Comparison of ENCODE assay signal across 46 mouse cellular contexts in the genomic region with DNA sequence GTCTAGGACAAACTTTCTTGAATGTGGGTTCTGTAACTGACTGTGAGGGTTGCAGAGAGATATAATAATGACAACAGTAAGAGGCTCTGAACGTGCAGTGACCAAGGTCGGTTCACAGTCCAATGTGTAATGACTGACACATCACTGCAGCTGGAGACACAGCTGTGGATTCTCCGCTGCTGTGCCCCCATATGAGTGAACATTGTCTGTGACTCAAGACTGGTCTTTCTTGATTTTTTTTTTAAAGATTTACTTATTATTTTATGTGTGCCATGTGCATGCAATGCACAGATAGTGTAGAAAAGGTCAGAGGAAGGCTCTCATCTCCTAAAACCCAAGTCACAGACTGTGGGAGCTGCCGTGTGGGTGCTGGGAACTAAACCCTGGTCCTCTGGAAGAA. TPM values are rescaled to one million over a fixed set of nuclear protein-coding genes. Genes with fewer than 3 reads are reported as not detected.
"Had no signal": no experiment of that assay in that cellular context is flagged by ENCODE, and none has a peak within 500 bp of the region (broad histone marks: within the 10 kb centered on the region; RNA-seq: fewer than 3 reads in every experiment).

No protein-coding gene starts in this region.

- ATAC-seq: liver, embryonic 12.5 days; liver, postnatal 0 days; lung, postnatal 0 days; midbrain, embryonic 15.5 days; midbrain, embryonic 16.5 days had no signal

- H3K4me1 ChIP-seq: limb, embryonic 10.5 days; limb, embryonic 12.5 days; limb, embryonic 13.5 days; limb, embryonic 15.5 days; lung, embryonic 15.5 days; midbrain, embryonic 10.5 days; midbrain, embryonic 12.5 days; midbrain, embryonic 15.5 days; neural tube, embryonic 12.5 days had no signal

- H3K4me2 ChIP-seq: limb, embryonic 12.5 days; limb, embryonic 13.5 days; limb, embryonic 15.5 days; liver, embryonic 11.5 days; liver, embryonic 12.5 days; liver, embryonic 13.5 days; liver, embryonic 15.5 days; lung, embryonic 14.5 days; lung, embryonic 15.5 days; midbrain, embryonic 12.5 days; midbrain, embryonic 15.5 days; neural tube, embryonic 12.5 days had no signal

- H3K9ac ChIP-seq: limb, embryonic 12.5 days; limb, embryonic 13.5 days; limb, embryonic 15.5 days; liver, embryonic 12.5 days; liver, embryonic 13.5 days; liver, embryonic 14.5 days; liver, embryonic 15.5 days; liver, postnatal 0 days; lung, embryonic 14.5 days; lung, embryonic 15.5 days; midbrain, embryonic 12.5 days; midbrain, embryonic 15.5 days; neural tube, embryonic 12.5 days had no signal

- H3K9me3 ChIP-seq: limb, embryonic 10.5 days; limb, embryonic 12.5 days; limb, embryonic 13.5 days; limb, embryonic 15.5 days; liver, embryonic 12.5 days; liver, embryonic 13.5 days; liver, embryonic 15.5 days; lung, embryonic 15.5 days; megakaryocyte, embryonic 14.5 days; midbrain, embryonic 10.5 days; midbrain, embryonic 12.5 days; midbrain, embryonic 15.5 days; neural tube, embryonic 12.5 days had no signal

- H3K27ac ChIP-seq: left cerebral cortex, adult 2 months; limb, embryonic 10.5 days; limb, embryonic 12.5 days; limb, embryonic 13.5 days; limb, embryonic 15.5 days; liver, embryonic 12.5 days; liver, embryonic 13.5 days; liver, embryonic 14.5 days; liver, embryonic 15.5 days; lung, embryonic 15.5 days; macrophage; midbrain, embryonic 10.5 days; midbrain, embryonic 12.5 days; midbrain, embryonic 15.5 days; neural tube, embryonic 12.5 days had no signal

- DNase-seq: left cerebral cortex, postnatal 4 days; liver; liver, embryonic 13.5 days; liver, postnatal 0 days; lung, adult 18-20 months; lung, adult 2 months; lung, embryonic 14.5 days; lung, postnatal 10 days; lung, postnatal 14 days; lung, postnatal 36 days; lung, postnatal 4 days; midbrain, embryonic 14.5 days had no signal

- H3K27me3 ChIP-seq: limb, embryonic 12.5 days; limb, embryonic 13.5 days; limb, embryonic 15.5 days; liver, embryonic 12.5 days; liver, embryonic 13.5 days; liver, embryonic 15.5 days; lung, embryonic 15.5 days; megakaryocyte, embryonic 14.5 days; midbrain, embryonic 12.5 days; midbrain, embryonic 15.5 days; neural tube, embryonic 12.5 days had no signal

- H3K4me3 ChIP-seq: left cerebral cortex, adult 2 months; limb, embryonic 10.5 days; limb, embryonic 12.5 days; limb, embryonic 13.5 days; limb, embryonic 15.5 days; liver, embryonic 12.5 days; liver, embryonic 13.5 days; liver, embryonic 15.5 days; lung, embryonic 15.5 days; megakaryocyte, embryonic 14.5 days; midbrain, embryonic 10.5 days; midbrain, embryonic 12.5 days; midbrain, embryonic 15.5 days; myocyte; neural tube, embryonic 12.5 days had no signal

RNA-seq across cellular contexts. Expression of gene 2610028H24Rik, which starts 48.6 kb away (rescaled TPM):
- total RNA-seq: left cerebral cortex, adult 2 months; left cerebral cortex, adult 8-10 months; left cerebral cortex, postnatal 10 days; left cerebral cortex, postnatal 14 days; left cerebral cortex, postnatal 25 days; left cerebral cortex, postnatal 36 days; left cerebral cortex, postnatal 4 days; liver, adult 2 months; megakaryocyte progenitor cell, adult 5-6 weeks; megakaryocyte, adult 5-6 weeks; megakaryocyte-erythroid progenitor cell, adult 5-6 weeks; midbrain, postnatal 0 days; monocyte, adult 5-6 weeks had no signal
- polyA plus RNA-seq: limb, embryonic 10.5 days; limb, embryonic 11.5 days; limb, embryonic 12.5 days; limb, embryonic 13.5 days; limb, embryonic 14.5 days; limb, embryonic 15.5 days; liver, adult 2 months; liver, embryonic 11.5 days; liver, embryonic 12.5 days; liver, embryonic 13.5 days; liver, embryonic 14.5 days; liver, embryonic 15.5 days; liver, embryonic 16.5 days; liver, postnatal 0 days; lung, embryonic 14.5 days; macrophage; midbrain, embryonic 10.5 days; midbrain, embryonic 12.5 days; midbrain, embryonic 14.5 days; midbrain, embryonic 15.5 days; midbrain, embryonic 16.5 days; midbrain, postnatal 0 days; myocyte; neural tube, embryonic 11.5 days; neural tube, embryonic 12.5 days had no signal
